Mouse (Mus musculus): Measurements from ENCODE around the gene Lpcat1.

The Lpcat1 gene

GRCm38 (mm10) chr13:73536824-73537223 lies 69.8 kb downstream of the Lpcat1 start:
- no peak for DNase-seq (ENCODE audit: low spot score)

- DNase-seq (ENCODE audit: low spot score): no peak
Observed at GRCm38 (mm10) chr13:73564201-73564600, 97.2 kb downstream of the Lpcat1 start.
